Mouse (Mus musculus): ENCODE data around the gene Rd3. TPM values are rescaled to one million over a fixed set of nuclear protein-coding genes. Genes with fewer than 3 reads are reported as not detected.

The Rd3 gene
- polyA plus RNA-seq, 1 experiment from 2014 or later: 0.21 TPM

DNA sequence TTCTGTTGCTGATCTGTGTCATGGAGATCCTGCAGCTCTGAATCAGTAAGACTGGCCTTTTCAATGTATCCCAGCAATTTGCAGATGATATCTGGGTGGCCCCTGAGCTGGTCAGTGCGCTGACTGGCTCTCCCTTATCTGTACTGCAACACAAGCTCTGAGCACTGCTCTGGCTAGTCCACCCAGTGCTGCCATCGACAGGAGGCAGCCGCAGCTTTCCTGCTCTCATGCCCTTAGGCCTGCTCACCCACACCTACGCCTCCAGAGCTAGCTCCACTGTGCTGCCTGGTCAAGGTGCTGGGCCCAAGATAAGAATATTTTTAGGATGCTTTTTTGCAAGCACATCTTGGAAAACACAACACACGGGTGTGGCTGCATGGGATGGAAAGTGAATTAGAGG, 17.3 kb downstream of the Rd3 start:
- H3K9ac ChIP-seq (ENCODE audit: low read depth, low read length): no peak overlapping the region; the same call in 1 of the 2 replicates
- H3K4me2 ChIP-seq: peak overlapping the region; percentile 34

DNA sequence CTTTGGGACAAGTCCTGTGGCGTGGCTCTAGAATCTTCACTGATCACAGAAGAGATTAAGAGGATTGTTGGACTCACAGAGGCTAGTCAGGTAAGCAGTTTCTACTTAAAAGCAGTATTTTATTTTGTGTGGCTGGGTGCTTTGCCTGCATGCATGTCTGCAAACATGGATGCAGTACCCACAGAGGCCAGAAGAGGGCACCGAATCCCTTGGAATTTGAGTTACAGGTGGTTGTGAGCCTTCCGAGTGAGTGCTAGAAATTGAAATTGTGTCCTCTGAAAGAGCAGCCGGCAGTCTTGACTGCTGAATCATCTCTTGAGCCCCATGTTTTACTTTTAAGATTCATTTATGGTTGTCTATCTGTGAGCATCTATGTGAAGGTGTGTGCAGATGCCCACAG, 18.3 kb downstream of the Rd3 start:
- DNase-seq (ENCODE audit: low spot score): no peak
- Histone ChIP-seq H3K4me3 (ENCODE audit: low read depth, low read length) (no peak overlapping the region), H3K4me2 (no peak overlapping the region), H3K27ac (ENCODE audit: low read depth, low read length) (no peak overlapping the region), H3K9me3 (ENCODE audit: control insufficient read depth, low read length) (no peaks in the 10 kb centered on the region), H3K9ac (ENCODE audit: low read depth, low read length) (no peak overlapping the region), H3K27me3 (replicated peaks; ENCODE audit: control insufficient read depth, insufficient read depth, low read length) (no peaks in the 10 kb centered on the region), H3K4me1 (replicated peaks; ENCODE audit: control insufficient read depth, insufficient read depth, low read length) (peaks cover 9% of the 10 kb centered on the region), H3K36me3 (ENCODE audit: control insufficient read depth, insufficient read depth, low read length) (no peaks in the 10 kb centered on the region)
- WGBS: 51% methylated on average over 4 of the region's 4 CpGs
- ATAC-seq (replicated peaks; ENCODE audit: low FRiP score): no peak

More for the DNA sequence above, 17.3 kb downstream of the Rd3 start:
- no peak for DNase-seq (ENCODE audit: low spot score)
- H3K27ac ChIP-seq (ENCODE audit: low read depth, low read length): peak overlapping the region; percentile 49
- no peaks in the 10 kb centered on the region for H3K36me3 ChIP-seq (ENCODE audit: control insufficient read depth, insufficient read depth, low read length)
- H3K27me3 ChIP-seq (replicated peaks; ENCODE audit: control insufficient read depth, insufficient read depth, low read length): no peaks in the 10 kb centered on the region
- H3K4me3 ChIP-seq (ENCODE audit: low read depth, low read length): no peak overlapping the region
- WGBS: 37% methylated on average over 5 of the region's 5 CpGs
- peak; percentile 89 for ATAC-seq (replicated peaks; ENCODE audit: low FRiP score)
- peaks cover 9% of the 10 kb centered on the region for H3K4me1 ChIP-seq (replicated peaks; ENCODE audit: control insufficient read depth, insufficient read depth, low read length)
- H3K9me3 ChIP-seq (ENCODE audit: control insufficient read depth, low read length): no peaks in the 10 kb centered on the region

DNA sequence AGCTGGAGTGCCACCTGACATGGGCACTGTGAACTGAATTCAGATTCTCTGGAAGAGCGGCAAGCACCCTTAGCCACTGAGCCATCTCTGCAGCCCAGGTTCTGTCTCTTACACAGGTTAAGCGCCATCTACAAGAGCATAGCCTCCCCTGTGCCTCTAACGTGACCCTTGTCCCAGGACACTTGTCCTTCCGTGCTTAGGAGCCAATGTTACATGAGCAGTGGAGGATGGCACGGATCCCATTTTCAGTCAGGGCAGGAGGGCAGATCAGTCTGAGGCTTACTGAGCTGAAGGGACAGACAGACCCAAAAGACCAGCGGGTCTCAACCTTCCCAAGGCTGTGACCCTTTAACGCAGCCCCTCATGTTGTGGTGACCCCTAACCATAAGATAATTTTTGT, 18.7 kb downstream of the Rd3 start:
- H3K4me1 ChIP-seq (replicated peaks; ENCODE audit: control insufficient read depth, insufficient read depth, low read length): peaks cover 9% of the 10 kb centered on the region
- H3K9ac ChIP-seq (ENCODE audit: low read depth, low read length): no peak overlapping the region
- H3K27me3 ChIP-seq (replicated peaks; ENCODE audit: control insufficient read depth, insufficient read depth, low read length): no peaks in the 10 kb centered on the region
- ATAC-seq (replicated peaks; ENCODE audit: low FRiP score) (no peak), DNase-seq (ENCODE audit: low spot score) (no peak)
- 89% methylated on average over 7 of the region's 7 CpGs for whole genome bisulfite sequencing
- no peak overlapping the region for H3K27ac ChIP-seq (ENCODE audit: low read depth, low read length)
- no peaks in the 10 kb centered on the region for H3K9me3 ChIP-seq (ENCODE audit: control insufficient read depth, low read length)
- no peak overlapping the region for H3K4me2 ChIP-seq
- no peaks in the 10 kb centered on the region for H3K36me3 ChIP-seq (ENCODE audit: control insufficient read depth, insufficient read depth, low read length)
- no peak overlapping the region for H3K4me3 ChIP-seq (ENCODE audit: low read depth, low read length)

DNA sequence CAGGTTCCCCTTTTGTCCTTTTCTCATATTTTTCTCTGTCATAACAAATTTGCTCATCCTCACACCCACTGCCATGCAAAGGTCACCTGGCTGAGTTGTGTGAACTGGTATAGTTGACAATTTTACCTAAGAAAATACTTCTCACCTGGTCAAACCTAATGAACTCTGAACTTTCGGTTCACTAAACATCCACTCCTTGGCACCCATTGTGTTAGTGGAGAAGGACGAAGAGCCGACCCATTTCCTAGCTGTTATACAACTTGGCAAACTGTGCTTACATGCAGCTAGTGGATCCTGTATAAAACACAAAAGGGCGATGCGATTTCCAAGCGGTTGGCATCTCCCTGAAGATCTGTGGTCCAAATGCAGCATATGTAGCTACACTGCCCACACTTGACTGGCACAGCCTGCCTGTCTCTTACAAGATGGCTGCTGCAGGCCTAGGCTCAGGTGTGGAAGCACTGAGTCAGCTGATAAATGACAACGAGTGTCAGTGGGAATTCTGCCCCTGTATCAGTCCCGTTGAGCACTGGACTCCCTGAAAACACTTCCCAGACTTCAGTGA, 19.5 kb downstream of the Rd3 start:
- DNase-seq (ENCODE audit: low spot score): no peak
- Histone ChIP-seq H3K36me3 (ENCODE audit: control insufficient read depth, insufficient read depth, low read length) (no peaks in the 10 kb centered on the region; the same call in 1 of the 2 replicates), H3K27ac (ENCODE audit: low read depth, low read length) (no peak overlapping the region), H3K9ac (ENCODE audit: low read depth, low read length) (no peak overlapping the region), H3K9me3 (ENCODE audit: control insufficient read depth, low read length) (no peaks in the 10 kb centered on the region), H3K27me3 (replicated peaks; ENCODE audit: control insufficient read depth, insufficient read depth, low read length) (no peaks in the 10 kb centered on the region), H3K4me3 (ENCODE audit: low read depth, low read length) (no peak overlapping the region), H3K4me2 (no peak overlapping the region), H3K4me1 (replicated peaks; ENCODE audit: control insufficient read depth, insufficient read depth, low read length) (peaks cover 9% of the 10 kb centered on the region)
- no peak for ATAC-seq (replicated peaks; ENCODE audit: low FRiP score)
- WGBS: 82% methylated on average over 8 of the region's 8 CpGs

DNA sequence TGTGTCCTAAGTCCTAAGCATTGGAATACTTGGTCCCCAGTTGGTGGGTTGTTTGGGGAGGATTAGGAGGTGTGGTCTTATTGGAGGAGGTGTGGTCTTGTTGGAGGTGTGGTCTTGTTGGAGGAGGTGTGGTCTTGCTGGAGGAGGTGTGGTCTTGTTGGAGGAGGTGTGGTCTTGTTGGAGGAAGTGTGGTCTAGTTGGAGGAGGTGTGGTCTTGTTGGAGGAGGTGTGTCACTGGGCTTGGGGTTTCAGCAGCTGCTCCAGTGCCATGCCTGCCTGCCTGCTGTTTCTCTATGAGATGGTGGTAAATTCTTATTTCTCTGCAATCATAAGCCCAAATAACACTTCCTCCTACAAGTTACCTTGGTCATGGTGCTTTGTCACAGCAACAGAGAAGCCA, 21.9 kb downstream of the Rd3 start:
- H3K27ac ChIP-seq (ENCODE audit: low read depth, low read length): no peak overlapping the region
- H3K9me3 ChIP-seq (ENCODE audit: control insufficient read depth, low read length): no peaks in the 10 kb centered on the region
- ATAC-seq (replicated peaks; ENCODE audit: low FRiP score): no peak; the same call in 1 of the 2 replicates
- H3K4me2 ChIP-seq: no peak overlapping the region
- H3K36me3 ChIP-seq (ENCODE audit: control insufficient read depth, insufficient read depth, low read length): no peaks in the 10 kb centered on the region; the same call in 1 of the 2 replicates
- no peak for DNase-seq (ENCODE audit: low spot score)
- peaks cover 9% of the 10 kb centered on the region for H3K4me1 ChIP-seq (replicated peaks; ENCODE audit: control insufficient read depth, insufficient read depth, low read length)
- H3K27me3 ChIP-seq (replicated peaks; ENCODE audit: control insufficient read depth, insufficient read depth, low read length): no peaks in the 10 kb centered on the region
- H3K9ac ChIP-seq (ENCODE audit: low read depth, low read length): no peak overlapping the region
- H3K4me3 ChIP-seq (ENCODE audit: low read depth, low read length): no peak overlapping the region

Small RNAs within 50 kb of the gene (microRNA-seq; reads per million reads assigned to microRNA genes)
- gene Mir3473c (ENCODE audit: borderline number of aligned reads): not detected

Other genes with a start within 250 kb of the Rd3 start
- gene Nek2, start 155.9 kb upstream of the Rd3 start, polyA plus RNA-seq (2014; fragmentation: Nextera tagmentation; extraction: Ambion mirVana): 54.2 and 60.5 TPM in 2 replicates
- gene Slc30a1, start 70.6 kb upstream of the Rd3 start, polyA plus RNA-seq (2014; fragmentation: Nextera tagmentation; extraction: Ambion mirVana): 2.6 and 3.1 TPM in 2 replicates
- 10.6 and 15.5 TPM in 2 replicates for gene Traf5, start 115.2 kb downstream of the Rd3 start, polyA plus RNA-seq (2014; fragmentation: Nextera tagmentation; extraction: Ambion mirVana)
- 14.8 and 15.0 TPM in 2 replicates for gene Rcor3, start 160.7 kb downstream of the Rd3 start, polyA plus RNA-seq (2014; fragmentation: Nextera tagmentation; extraction: Ambion mirVana)
- gene Kcnh1, start 213.4 kb downstream of the Rd3 start, polyA plus RNA-seq (2014; fragmentation: Nextera tagmentation; extraction: Ambion mirVana): 0.03 and 0.04 TPM in 2 replicates